Mouse (Mus musculus) testis, adult 2 months (tissue): ENCODE measurements around the gene Spata31d1a.

ENCODE experiments used
- CTCF ChIP-seq: fragments of 200-500 bp; IDR thresholded peaks from 2 replicates; pipeline ENCODE4 v1.5.1; 2012; ENCODE audit warnings: low read depth, mild to moderate bottlenecking, inconsistent platforms, low read length, moderate library complexity; ENCODE audit not compliant: control insufficient read depth, insufficient read depth, insufficient replicate concordance
- POLR2A ChIP-seq: fragments of 200-500 bp; IDR thresholded peaks from 2 replicates; pipeline ENCODE4 v1.6.1; 2012; ENCODE audit warnings: low read depth, mild to moderate bottlenecking, inconsistent platforms, low read length, moderate library complexity; ENCODE audit not compliant: control insufficient read depth

DNA sequence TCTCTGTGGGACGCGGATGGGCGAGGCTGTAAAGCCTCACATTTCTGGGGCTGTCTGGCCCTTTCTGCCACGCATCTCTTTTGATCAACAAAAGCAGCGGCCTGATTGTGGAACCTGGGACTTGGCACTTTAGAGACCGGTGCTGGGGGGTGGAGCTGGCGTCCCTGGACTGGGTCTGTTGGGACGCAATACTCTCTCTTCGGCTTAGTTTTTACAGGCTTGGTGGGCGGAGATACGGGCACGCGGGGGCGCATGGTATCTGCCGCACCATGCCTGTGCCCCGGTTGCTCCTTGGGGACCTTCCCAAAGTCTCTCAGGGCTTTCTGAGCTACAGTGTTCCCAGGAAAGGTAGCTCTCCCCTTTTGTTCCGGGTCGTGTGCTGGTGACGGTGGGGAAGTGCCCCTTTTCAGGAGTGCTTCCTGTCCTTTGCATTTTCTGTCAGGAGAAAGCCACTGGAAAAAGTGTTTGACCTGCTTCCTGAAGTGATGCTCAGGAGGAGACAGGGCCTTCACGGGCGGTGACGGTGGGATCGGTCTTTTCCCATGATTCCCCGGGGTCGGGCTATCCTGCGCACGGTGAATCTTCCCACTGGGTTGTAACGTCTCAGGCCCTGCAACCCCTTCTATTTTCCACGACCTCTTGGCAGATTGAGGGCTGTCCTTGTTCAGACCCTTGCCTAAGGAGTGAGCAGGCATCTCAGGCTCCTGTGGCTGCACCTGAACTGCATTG, 16.2 kb upstream of the Spata31d1a start:
- TF ChIP-seq POLR2A (peak; percentile 65; the same call in 1 of the 2 replicates), CTCF (no peak)
